ENCODE assay signal across 10 mouse cellular contexts in genomic region chr10:4489865-4490264, GRCm38 (mm10). TPM values are rescaled to one million over a fixed set of nuclear protein-coding genes. Genes with fewer than 3 reads are reported as not detected.
"Had no signal": no experiment of that assay in that cellular context is flagged by ENCODE, and none has a peak within 500 bp of the region (broad histone marks: within the 10 kb centered on the region; RNA-seq: fewer than 3 reads in every experiment).

No protein-coding gene starts in this region.

- H3K9me3 ChIP-seq: intestine, embryonic 15.5 days; limb, embryonic 10.5 days; liver, embryonic 15.5 days; midbrain, embryonic 13.5 days had no signal

- H3K4me2 ChIP-seq: intestine, embryonic 15.5 days; liver, embryonic 15.5 days; midbrain, embryonic 13.5 days had no signal

- H3K4me3 ChIP-seq: intestine, embryonic 15.5 days; left cerebral cortex, adult 2 months; limb, embryonic 10.5 days; liver, embryonic 15.5 days; midbrain, embryonic 13.5 days had no signal

- H3K9ac ChIP-seq: intestine, embryonic 15.5 days; liver, embryonic 15.5 days; midbrain, embryonic 13.5 days had no signal

- H3K36me3 ChIP-seq: intestine, embryonic 15.5 days; limb, embryonic 10.5 days; liver, embryonic 15.5 days; midbrain, embryonic 13.5 days had no signal

- DNase-seq: kidney, adult 9 months; lung, adult 2 months; lung, postnatal 36 days; thymus, postnatal 4 days had no signal

- ATAC-seq: intestine, embryonic 15.5 days; lung, postnatal 0 days; midbrain, embryonic 13.5 days had no signal

- H3K27me3 ChIP-seq: intestine, embryonic 15.5 days; liver, embryonic 15.5 days; midbrain, embryonic 13.5 days had no signal

- H3K27ac ChIP-seq: intestine, embryonic 15.5 days; left cerebral cortex, adult 2 months; limb, embryonic 10.5 days; liver, embryonic 15.5 days; midbrain, embryonic 13.5 days had no signal

- H3K4me1 ChIP-seq: intestine, embryonic 15.5 days; limb, embryonic 10.5 days; midbrain, embryonic 13.5 days had no signal

RNA-seq across cellular contexts. Expression of gene Ccdc170, which starts 7.6 kb away (rescaled TPM):
- polyA plus RNA-seq: liver, embryonic 15.5 days had no signal
